Mouse (Mus musculus) lung, adult 2 months (tissue): ENCODE measurements around the gene Cbr2.

Experiments used
- CTCF ChIP-seq: fragments of 200-500 bp; IDR thresholded peaks from 2 replicates; pipeline ENCODE4 v1.5.1; 2011; ENCODE audit warnings: mild to moderate bottlenecking, low read length, control low read depth; ENCODE audit not compliant: insufficient read depth
- POLR2A ChIP-seq: fragments of 200-500 bp; IDR thresholded peaks from 2 replicates; pipeline ENCODE4 v1.6.1; 2011; ENCODE audit warnings: low read depth, mild to moderate bottlenecking, control low read depth, low read length, borderline replicate concordance; ENCODE audit errors: extremely low read depth

DNA sequence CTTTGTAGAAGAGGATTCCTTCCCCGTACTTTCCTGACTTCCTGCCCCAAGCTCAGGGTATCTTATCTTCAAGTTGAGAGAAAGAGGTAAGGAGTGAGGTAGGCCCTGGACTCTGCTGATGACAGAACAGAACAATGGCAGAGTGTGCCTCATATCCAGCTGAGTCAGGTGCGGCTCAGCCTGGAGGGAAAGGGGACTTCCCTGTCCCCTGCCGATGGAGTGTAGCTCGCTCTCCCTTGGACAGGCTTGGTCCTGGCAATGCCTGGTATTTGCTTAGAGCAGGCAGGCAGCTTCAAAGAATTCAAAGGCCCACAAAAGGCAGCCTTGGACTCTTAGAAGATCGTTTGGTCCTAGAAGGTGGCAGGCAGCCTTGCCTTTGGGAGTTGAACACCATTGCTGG is 25.8 kb downstream of the Cbr2 start:
- no peak for TF ChIP-seq CTCF
- TF ChIP-seq POLR2A: no peak
